Mouse (Mus musculus) telencephalon, adult 2 months (tissue): ENCODE measurements at regions not wholly inside any gene's neighbourhood (a gene's known extent, or its start where the extent isn't known, plus 50 kb on each side); places are given as distances from the start of the nearest gene placed in this dataset.

Experiments used
- DNase-seq: peaks from one replicate; pipeline ENCODE4 v3.0.0-alpha.2; 2011; ENCODE audit warnings: low read depth, low spot score

- DNase-seq: no peak
Observed at GRCm38 (mm10) chr19:23089081-23089480, 51.9 kb upstream of the Klf9 start.

DNA sequence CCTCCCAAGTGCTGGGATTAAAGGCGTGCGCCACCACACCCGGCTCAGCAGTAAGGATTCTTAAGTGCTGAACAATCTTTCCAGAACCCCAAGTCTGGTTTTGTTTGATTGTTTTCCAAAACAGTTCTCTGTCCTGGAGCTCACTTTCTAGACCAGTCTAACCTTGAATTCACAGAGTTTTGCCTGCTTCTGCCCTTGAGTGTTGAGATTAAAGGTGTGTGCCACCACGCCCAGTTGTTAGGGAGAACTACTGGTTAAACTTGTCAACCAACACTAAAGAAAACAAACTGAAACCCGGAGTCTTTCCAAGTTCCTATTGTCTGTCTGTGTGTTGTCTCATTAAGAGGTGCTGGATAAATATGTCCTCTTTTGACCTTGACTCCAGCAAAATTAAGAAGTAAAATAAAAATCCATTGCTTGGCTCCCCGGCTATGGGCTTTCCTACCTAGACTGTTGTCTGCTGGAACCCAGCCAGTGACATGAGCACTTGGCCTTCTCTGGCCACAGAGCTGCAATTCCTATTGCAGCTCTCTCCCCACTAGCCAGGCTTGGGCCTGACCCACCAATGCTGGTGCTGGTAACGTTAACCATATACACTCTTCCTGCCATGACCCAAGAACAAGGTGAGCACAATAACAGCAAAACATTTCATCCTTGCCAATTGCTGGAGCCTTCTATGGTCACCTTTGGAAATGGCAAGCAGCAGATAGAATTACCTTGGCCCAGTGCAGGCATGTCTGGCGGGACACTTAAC is 51.1 kb upstream of the Klf9 start:
- no peak for DNase-seq
